Mouse (Mus musculus) liver, adult 2 months (tissue): ENCODE data around the gene Mtm1. TPM values are rescaled to one million over a fixed set of nuclear protein-coding genes. Genes with fewer than 3 reads are reported as not detected.
A peak's percentile ranks its signal among the peaks of the same experiment; 100 is the strongest.
"Not testable (repeated sequence)": the region's sequence is repeated elsewhere in the genome, so short reads cannot be mapped to it uniquely, and the experiment has no call there.

Source experiments
- DNase-seq: peaks from one replicate; pipeline ENCODE4 v3.0.0-alpha.2; 2011; ENCODE audit warnings: low read depth, low spot score; ENCODE audit errors: extremely low read depth
- H3K27ac ChIP-seq: fragments of 200-500 bp; replicated peaks from 2 replicates; pipeline ENCODE4 v1.5.1; 2012; ENCODE audit warnings: low read depth, mild to moderate bottlenecking, control low read depth, inconsistent platforms, low read length; ENCODE audit not compliant: insufficient read depth
- H3K27me3 ChIP-seq: fragments of 200-500 bp; 2 replicates; pipeline ENCODE4 v1.6.1; 2012; ENCODE audit warnings: mild to moderate bottlenecking, moderate library complexity, low read length, inconsistent platforms; ENCODE audit not compliant: control insufficient read depth, insufficient read depth
- H3K36me3 ChIP-seq: fragments of 200-500 bp; 2 replicates; pipeline ENCODE4 v1.6.1; 2012; ENCODE audit warnings: low read length, inconsistent platforms; ENCODE audit not compliant: control insufficient read depth, insufficient read depth
- H3K4me1 ChIP-seq: fragments of 200-500 bp; 2 replicates; pipeline ENCODE4 v1.6.1; 2011; ENCODE audit warnings: low read length; ENCODE audit not compliant: control insufficient read depth, insufficient read depth
- H3K4me3 ChIP-seq: fragments of 200-500 bp; 2 replicates; pipeline ENCODE4 v1.5.1; 2011; ENCODE audit warnings: low read depth, mild to moderate bottlenecking, control low read depth, low read length, moderate library complexity; ENCODE audit not compliant: insufficient read depth
- H3K79me2 ChIP-seq: fragments of 200-500 bp; 2 replicates; pipeline ENCODE4 v1.6.1; 2012; ENCODE audit warnings: inconsistent platforms, mild to moderate bottlenecking, low read length, moderate library complexity; ENCODE audit not compliant: control insufficient read depth, insufficient read depth
- H3K9ac ChIP-seq: fragments of 200-500 bp; 2 replicates; pipeline ENCODE4 v1.6.1; 2012; ENCODE audit warnings: low read depth, mild to moderate bottlenecking, control low read depth, inconsistent platforms, low read length
- CTCF ChIP-seq: fragments of 200-500 bp; IDR thresholded peaks from 2 replicates; pipeline ENCODE4 v1.5.1; 2011; ENCODE audit warnings: low read depth, low read length, control low read depth
- POLR2A ChIP-seq: fragments of 200-500 bp; IDR thresholded peaks from 2 replicates; pipeline ENCODE4 v1.6.1; 2011; ENCODE audit warnings: low read length, control low read depth; ENCODE audit not compliant: insufficient read depth; ENCODE audit errors: extremely low read depth
- WGBS: fragments of 180-500 bp; shearing (Covaris S2); methylation state at CpG from one replicate; pipeline ENCODE4 v1.1.7; 2018; 5-methylcytosine and 5-hydroxymethylcytosine counted together
- polyA plus RNA-seq: library from polyadenylated mRNA; depleted of rRNA; stranded (reverse); fragments of >200 nt; gene quantifications from 2 replicates; pipeline ENCODE4 v1.2.3, GENCODE M21; 2012; rRNA removed
- total RNA-seq: library from RNA; depleted of rRNA; stranded (reverse); fragments of >200 nt; gene quantifications from 2 replicates; pipeline ENCODE4 v1.2.3, GENCODE M21; 2014; rRNA removed

Mtm1 gene
- total and polyA plus RNA-seq, 2 experiments, result 2.4 to 18.6 TPM

DNA sequence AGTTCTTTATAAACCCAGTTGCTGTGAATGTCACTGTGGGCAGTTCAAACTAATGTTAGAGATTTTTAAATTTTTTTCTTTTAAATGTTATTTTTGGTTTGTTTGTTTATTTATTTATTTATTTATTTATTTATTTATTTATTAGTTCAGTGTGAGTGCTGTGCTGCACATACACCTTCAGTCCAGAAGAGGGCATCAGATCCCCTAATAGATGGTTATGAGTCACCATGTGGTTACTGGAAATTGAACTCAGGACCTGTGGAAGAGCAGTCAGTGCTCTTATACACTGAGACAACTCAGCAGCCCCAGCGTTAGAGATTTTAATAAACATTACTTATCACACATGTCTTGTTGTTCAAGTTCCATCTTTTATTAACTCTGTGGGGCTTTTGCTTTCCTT lies 141.5 kb downstream of the Mtm1 start:
- no peak overlapping the region for H3K9ac ChIP-seq
- peak; percentile 47 for DNase-seq
- H3K36me3 ChIP-seq, result no peaks in the 10 kb centered on the region
- no peaks in the 10 kb centered on the region for H3K4me1 ChIP-seq
- TF ChIP-seq CTCF (no peak), POLR2A (no peak)
- H3K4me3 ChIP-seq, result no peak overlapping the region
- no peaks in the 10 kb centered on the region for H3K79me2 ChIP-seq
- no peaks in the 10 kb centered on the region for H3K27me3 ChIP-seq
- WGBS, result 67% methylated on average over 1 of the region's 1 CpGs
- H3K27ac ChIP-seq, result no peak overlapping the region

DNA sequence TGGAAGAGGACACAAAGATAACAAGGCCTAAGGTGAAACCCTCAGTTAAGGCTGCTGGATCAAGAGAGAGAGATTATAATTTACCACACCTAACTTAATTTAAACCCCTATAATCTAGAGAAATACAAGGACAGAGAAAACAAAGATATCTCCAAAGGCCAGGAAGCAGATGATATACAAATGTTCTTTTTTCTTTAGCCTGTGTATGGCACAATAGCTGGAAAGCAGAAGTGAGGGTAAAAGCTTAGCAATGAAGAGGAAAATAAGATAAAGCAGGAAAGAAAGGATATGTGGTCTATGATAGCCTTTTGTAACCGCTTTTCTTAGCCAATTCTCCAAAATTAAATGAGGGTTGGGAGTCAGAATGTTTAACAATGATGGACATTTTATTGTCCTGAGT lies 144.8 kb downstream of the Mtm1 start:
- H3K27me3 ChIP-seq, result no peaks in the 10 kb centered on the region
- H3K4me3 ChIP-seq, result no peak overlapping the region
- H3K27ac ChIP-seq, result no peak overlapping the region
- TF ChIP-seq POLR2A (no peak), CTCF (no peak)
- WGBS, result 71% methylated on average over 1 of the region's 1 CpGs
- no peaks in the 10 kb centered on the region for H3K79me2 ChIP-seq
- no peak overlapping the region for H3K9ac ChIP-seq
- DNase-seq, result no peak
- no peaks in the 10 kb centered on the region for H3K36me3 ChIP-seq
- no peaks in the 10 kb centered on the region for H3K4me1 ChIP-seq

DNA sequence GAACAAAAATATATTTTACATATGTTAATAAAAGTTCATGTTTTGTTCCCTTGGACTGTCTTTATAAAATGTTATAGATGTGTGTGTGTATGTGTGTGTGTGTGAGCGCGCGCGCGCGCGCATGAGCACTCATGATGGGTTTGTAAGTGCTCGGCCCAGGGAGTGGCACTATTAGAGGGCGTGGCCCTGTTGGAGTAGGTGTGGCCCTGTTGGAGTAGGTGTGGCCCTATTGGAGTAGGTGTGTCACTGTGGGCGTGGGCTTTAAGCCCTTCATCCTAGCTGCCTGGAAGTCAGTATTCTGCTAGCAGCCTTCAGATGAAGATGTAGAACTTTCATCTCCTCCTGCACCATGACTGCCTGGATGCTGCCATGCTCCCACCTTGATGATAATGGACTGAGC lies 151.2 kb downstream of the Mtm1 start:
- DNase-seq, H3K9ac ChIP-seq, H3K27ac ChIP-seq, H3K36me3 ChIP-seq, H3K27me3 ChIP-seq, H3K4me1 ChIP-seq, H3K4me3 ChIP-seq, H3K79me2 ChIP-seq: not testable (repeated sequence)
- 95% methylated on average over 10 of the region's 10 CpGs for WGBS

DNA sequence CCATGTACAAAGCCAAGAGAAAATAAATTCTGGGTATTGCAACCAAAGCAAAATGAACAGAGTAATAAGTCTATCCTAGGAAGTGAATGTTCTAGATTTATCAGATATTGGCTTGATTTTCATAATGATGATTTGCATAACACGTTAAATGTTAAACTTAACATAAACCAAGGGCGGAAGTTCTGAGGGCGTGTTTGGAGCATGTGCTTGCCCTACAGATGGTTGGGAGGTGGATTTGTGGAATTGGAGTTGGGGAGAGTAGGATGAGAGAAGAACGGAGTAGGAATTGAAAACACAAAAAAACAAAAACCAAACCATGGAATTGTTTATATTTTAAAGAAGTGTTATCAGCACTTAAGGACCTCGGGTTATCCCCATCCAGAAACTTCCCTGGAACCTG lies 153.5 kb downstream of the Mtm1 start:
- Histone ChIP-seq H3K27me3 (no peaks in the 10 kb centered on the region), H3K27ac (no peak overlapping the region), H3K4me1 (peaks cover 8% of the 10 kb centered on the region; the same call in 1 of the 2 replicates), H3K9ac (no peak overlapping the region), H3K79me2 (no peaks in the 10 kb centered on the region; the same call in 1 of the 2 replicates), H3K36me3 (no peaks in the 10 kb centered on the region), H3K4me3 (peak overlapping the region; percentile 86; the same call in 1 of the 2 replicates)
- DNase-seq, result no peak
- no peak for TF ChIP-seq CTCF
- TF ChIP-seq POLR2A, result no peak
- WGBS, result 44% methylated on average over 5 of the region's 5 CpGs

DNA sequence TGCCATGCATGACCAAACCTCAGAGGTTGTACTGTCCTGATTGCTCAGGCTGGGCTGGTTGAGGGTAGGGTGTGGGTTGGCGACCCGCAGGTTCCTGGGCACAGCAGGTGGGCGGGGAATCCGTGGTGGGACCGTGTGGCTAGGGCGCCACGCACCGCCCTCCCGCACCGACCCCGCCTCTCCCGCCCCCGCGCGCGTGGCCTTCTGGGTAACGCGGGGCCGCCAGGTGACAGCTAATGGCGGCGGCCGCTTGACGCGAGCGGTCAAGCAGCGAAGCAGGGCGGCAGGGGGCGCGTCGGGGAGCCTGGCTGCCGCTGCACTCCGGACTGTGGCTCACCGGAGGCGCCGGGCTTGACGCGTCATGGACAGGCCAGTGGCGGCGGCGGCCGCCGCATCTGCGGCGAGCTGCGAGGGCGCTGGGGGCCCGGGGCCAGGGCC lies 154.0 kb downstream of the Mtm1 start, which contains the start of gene Mtmr1:
TSS of gene Mtmr1 (plus strand) at position 207 of the 438 bp plus-strand sequence.
- Histone ChIP-seq H3K36me3 (no peaks in the 10 kb centered on the region), H3K27me3 (no peaks in the 10 kb centered on the region), H3K27ac (peak within 1 kb of the TSS; percentile 87), H3K79me2 (no peaks in the 10 kb centered on the region; the same call in 1 of the 2 replicates), H3K4me1 (peaks cover 8% of the 10 kb centered on the region; the same call in 1 of the 2 replicates), H3K9ac (peak within 1 kb of the TSS; percentile 88), H3K4me3 (peak within 1 kb of the TSS; percentile 86)
- peak; percentile 43 for DNase-seq
- WGBS, result 0% methylated on average over 17 of the region's 47 CpGs
- TF ChIP-seq POLR2A (0 out of 2 replicates have a peak, but pooled peaks have one; percentile 41), CTCF (0 out of 2 replicates have a peak, but pooled peaks have one; percentile 4)

DNA sequence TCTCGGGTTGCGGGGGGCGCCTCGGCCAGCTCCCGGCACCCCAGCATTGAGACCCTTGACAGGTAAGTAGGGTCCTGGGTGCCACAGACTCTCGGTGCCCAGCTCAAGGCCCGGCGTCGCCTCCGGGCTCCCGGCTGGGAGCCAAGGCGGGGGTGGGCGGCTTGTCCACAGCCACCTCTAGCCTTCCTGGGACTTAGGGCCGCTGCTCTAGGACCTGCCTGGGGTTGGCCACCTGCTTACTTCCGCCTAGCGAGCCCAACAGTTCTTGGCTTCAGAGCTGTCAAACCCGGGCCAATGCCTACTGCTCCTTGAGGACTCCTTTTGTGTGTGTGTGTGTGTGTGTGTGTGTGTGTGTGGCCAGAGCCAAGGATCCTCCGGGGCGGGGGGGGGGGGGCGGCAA lies 154.4 kb downstream of the Mtm1 start:
- DNase-seq, result peak; percentile 43
- H3K27ac ChIP-seq, result peak overlapping the region; percentile 87
- WGBS, result 0% methylated on average over 4 of the region's 20 CpGs

More for the DNA sequence above, 154.4 kb downstream of the Mtm1 start:
- TF ChIP-seq CTCF (no peak), POLR2A (no peak)
- Histone ChIP-seq H3K79me2 (no peaks in the 10 kb centered on the region; the same call in 1 of the 2 replicates), H3K9ac (peak overlapping the region; percentile 88), H3K27me3 (no peaks in the 10 kb centered on the region), H3K36me3 (no peaks in the 10 kb centered on the region), H3K4me3 (peak overlapping the region; percentile 86), H3K4me1 (peaks cover 8% of the 10 kb centered on the region; the same call in 1 of the 2 replicates)

Other genes starting within 250 kb of the Mtm1 start
- gene Mamld1, start 160.5 kb upstream of the Mtm1 start, total RNA-seq, result 0.27 and 0.37 TPM in 2 replicates
- 0.24 and 0.27 TPM in 2 replicates for gene Mamld1, start 160.5 kb upstream of the Mtm1 start, polyA plus RNA-seq
- gene Mtmr1, start 154.0 kb downstream of the Mtm1 start, total RNA-seq, result 28.1 and 28.6 TPM in 2 replicates
- 5.8 and 6.4 TPM in 2 replicates for gene Mtmr1, start 154.0 kb downstream of the Mtm1 start, polyA plus RNA-seq